Mouse (Mus musculus) cortical plate, adult 2 months (tissue): ENCODE measurements at regions not wholly inside any gene's neighbourhood (a gene's known extent, or its start where the extent isn't known, plus 50 kb on each side); places are given as distances from the start of the nearest gene placed in this dataset.
A peak's percentile ranks its signal among the peaks of the same experiment; 100 is the strongest.

Experiments used
- H3K27ac ChIP-seq: fragments of 200-500 bp; 2 replicates; pipeline ENCODE4 v1.5.1; 2012; ENCODE audit warnings: low read length, control low read depth, inconsistent platforms; ENCODE audit not compliant: insufficient read depth
- H3K4me1 ChIP-seq: fragments of 200-500 bp; 2 replicates; pipeline ENCODE4 v1.6.1; 2011; ENCODE audit warnings: low read length; ENCODE audit not compliant: control insufficient read depth, insufficient read depth
- H3K4me3 ChIP-seq: fragments of 200-500 bp; 2 replicates; pipeline ENCODE4 v1.5.1; 2011; ENCODE audit warnings: mild to moderate bottlenecking, low read length, control low read depth; ENCODE audit not compliant: insufficient read depth
- CTCF ChIP-seq: fragments of 200-500 bp; IDR thresholded peaks from 2 replicates; pipeline ENCODE4 v1.5.1; 2011; ENCODE audit warnings: mild to moderate bottlenecking, control low read depth, low read length; ENCODE audit not compliant: insufficient read depth; ENCODE audit errors: extremely low read depth
- POLR2A ChIP-seq: fragments of 200-500 bp; IDR thresholded peaks from 2 replicates; pipeline ENCODE4 v1.6.1; 2011; ENCODE audit warnings: mild to moderate bottlenecking, low read length, control low read depth; ENCODE audit not compliant: insufficient read depth; ENCODE audit errors: extremely low read depth

DNA sequence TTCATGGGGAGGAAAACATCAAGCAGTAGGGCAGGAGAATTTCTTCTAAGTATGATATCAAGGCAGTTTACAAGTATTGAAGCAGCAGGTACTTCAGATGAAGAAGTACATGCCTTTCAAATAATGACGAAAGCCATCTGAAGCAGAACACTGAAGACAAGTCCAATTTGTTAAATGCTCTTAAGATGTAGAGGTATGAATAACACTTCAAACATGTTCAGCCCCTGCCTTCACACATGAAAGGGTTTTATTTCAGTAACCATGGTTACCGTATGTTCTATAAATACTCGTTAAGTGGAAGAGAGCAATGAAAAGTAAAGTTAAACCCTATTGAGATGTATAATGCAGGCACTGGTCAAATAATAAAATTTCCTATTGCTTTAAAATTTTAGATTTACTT is 101.8 kb downstream of the Mospd2 start:
- Histone ChIP-seq H3K4me1 (no peaks in the 10 kb centered on the region), H3K4me3 (no peak overlapping the region), H3K27ac (no peak overlapping the region)
- no peak for TF ChIP-seq CTCF

GRCm38 (mm10) chrX:164840393-164840792 is 139.8 kb downstream of the Mospd2 start:
- H3K4me3 ChIP-seq = no peak overlapping the region
- H3K27ac ChIP-seq = no peak overlapping the region
- H3K4me1 ChIP-seq = no peaks in the 10 kb centered on the region
- TF ChIP-seq CTCF (no peak), POLR2A (no peak)

- H3K4me3 ChIP-seq = no peak overlapping the region
- TF ChIP-seq POLR2A (no peak), CTCF (no peak)
- no peaks in the 10 kb centered on the region for H3K4me1 ChIP-seq
- no peak overlapping the region for H3K27ac ChIP-seq
Measured at GRCm38 (mm10) chrX:164820906-164821305, 159.3 kb downstream of the Mospd2 start.

DNA sequence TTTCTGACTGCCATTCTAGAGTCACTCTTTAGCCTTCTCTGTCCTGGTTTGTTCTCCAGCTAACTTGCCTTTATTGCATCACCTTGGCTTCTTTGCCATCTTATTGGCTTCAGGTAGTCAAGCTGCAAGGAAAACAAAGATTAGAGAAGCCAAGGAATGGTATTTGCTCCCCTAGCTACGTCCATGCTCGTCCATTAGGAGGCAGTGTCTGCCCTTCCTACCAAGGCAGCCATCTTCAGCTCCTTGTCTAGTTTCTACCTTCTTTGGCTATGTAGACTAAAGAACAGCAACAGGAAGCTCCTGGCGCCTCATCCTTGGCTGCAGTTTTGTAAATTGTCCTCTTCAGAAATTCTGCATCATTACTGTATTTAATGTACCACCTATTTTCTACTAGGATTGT is 192.9 kb downstream of the Mospd2 start:
- no peak overlapping the region for H3K4me3 ChIP-seq
- peak; percentile 24; the same call in 1 of the 2 replicates for TF ChIP-seq CTCF
- TF ChIP-seq POLR2A = no peak
- H3K4me1 ChIP-seq = no peaks in the 10 kb centered on the region
- H3K27ac ChIP-seq = no peak overlapping the region

DNA sequence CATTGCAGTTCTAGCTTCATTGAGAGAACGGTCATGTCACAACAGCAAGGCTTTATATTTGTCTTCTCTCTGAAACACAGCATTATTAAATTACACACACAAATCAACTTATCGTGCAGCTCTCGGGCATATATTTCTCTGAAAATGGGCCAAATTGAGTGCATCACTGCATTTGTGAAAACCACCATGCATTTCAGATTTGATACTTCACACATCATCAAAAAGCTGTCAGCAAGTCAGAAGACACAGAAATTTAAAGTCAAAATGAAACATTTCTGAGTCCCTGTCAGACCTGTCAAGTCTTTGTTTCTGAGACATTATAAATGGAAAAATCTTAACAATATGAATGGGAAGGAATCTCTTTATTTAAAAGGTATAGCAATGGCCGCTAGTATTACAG is 215.3 kb downstream of the Mospd2 start:
- Histone ChIP-seq H3K4me3 (no peak overlapping the region), H3K27ac (no peak overlapping the region), H3K4me1 (no peaks in the 10 kb centered on the region)
- TF ChIP-seq CTCF (no peak), POLR2A (no peak)

- no peaks in the 10 kb centered on the region for H3K4me1 ChIP-seq
- no peak overlapping the region for H3K4me3 ChIP-seq
- no peak overlapping the region for H3K27ac ChIP-seq
- TF ChIP-seq CTCF (no peak), POLR2A (no peak)
Measured at GRCm38 (mm10) chrX:164763764-164764445, 216.3 kb downstream of the Mospd2 start.

DNA sequence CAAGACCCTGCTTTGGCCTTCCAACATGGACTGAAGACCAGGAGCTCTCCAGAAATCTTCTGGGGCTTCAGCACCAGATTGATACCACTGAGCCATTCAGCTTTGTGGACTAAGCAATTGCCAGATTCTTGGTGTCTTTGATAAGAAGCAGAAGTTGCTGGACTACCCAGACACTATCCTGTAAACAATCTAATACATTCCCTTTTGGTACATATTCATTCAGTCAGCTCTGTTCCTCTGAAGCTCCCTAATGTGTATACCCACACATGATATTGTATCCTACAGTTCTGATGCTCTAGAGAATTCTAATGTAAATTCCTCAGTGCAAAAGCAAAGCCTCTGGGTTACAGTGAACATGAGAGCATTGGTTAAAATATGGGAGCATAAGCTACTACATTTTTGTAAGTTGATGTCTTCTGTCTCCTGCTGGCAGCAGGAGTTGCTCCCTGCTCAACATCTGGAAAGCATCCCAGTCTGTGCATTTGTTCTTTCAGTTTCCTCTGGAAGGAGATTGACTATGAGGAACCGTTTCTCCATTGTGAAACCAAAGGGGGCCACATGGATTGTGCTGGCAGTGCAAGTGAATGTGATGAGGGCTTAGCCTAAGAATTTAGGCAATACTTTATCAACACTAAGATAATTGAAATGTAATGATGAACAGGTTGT is 234.5 kb downstream of the Mospd2 start:
- H3K27ac ChIP-seq = no peak overlapping the region
- no peak overlapping the region for H3K4me3 ChIP-seq
- H3K4me1 ChIP-seq = no peaks in the 10 kb centered on the region
- no peak for TF ChIP-seq CTCF
